Mouse (Mus musculus): ENCODE data around the gene C1qtnf1. TPM values are rescaled to one million over a fixed set of nuclear protein-coding genes. Genes with fewer than 3 reads are reported as not detected.

The C1qtnf1 gene
- total RNA-seq, 2 experiments from 2014 or later: 33.7 to 39.7 TPM

- DNase-seq: no peak
- intact Hi-C loops (cut with DNase I): loop anchor here (10.0 kb wide), 1 partner anchor 323 kb away; no protein-coding TSS in a partner anchor
Observed at GRCm38 (mm10) chr11:118408051-118408740, 19.8 kb upstream of the C1qtnf1 start.

- no peak for DNase-seq
- intact Hi-C loops (cut with DNase I): loop anchor here (10.0 kb wide), 1 partner anchor 325 kb away; no protein-coding TSS in a partner anchor
Observed at GRCm38 (mm10) chr11:118409106-118410072, 18.6 kb upstream of the C1qtnf1 start.

- DNase-seq: no peak
- intact Hi-C loops (cut with DNase I): no loop called here
Observed at GRCm38 (mm10) chr11:118410073-118410444, 17.9 kb upstream of the C1qtnf1 start.

GRCm38 (mm10) chr11:118410479-118410878, 17.5 kb upstream of the C1qtnf1 start:
- intact Hi-C loops (cut with DNase I): no loop called here
- DNase-seq: no peak

GRCm38 (mm10) chr11:118411271-118411670, 16.7 kb upstream of the C1qtnf1 start:
- intact Hi-C loops (cut with DNase I): no loop called here
- no peak for DNase-seq

GRCm38 (mm10) chr11:118412601-118413000, 15.4 kb upstream of the C1qtnf1 start:
- no peak for DNase-seq

GRCm38 (mm10) chr11:118413055-118413454, 14.9 kb upstream of the C1qtnf1 start:
- intact Hi-C loops (cut with DNase I): no loop called here
- peak in 1 of 2 experiments; percentile 38 for DNase-seq

More at GRCm38 (mm10) chr11:118412601-118413000, 15.4 kb upstream of the C1qtnf1 start:
- intact Hi-C loops (cut with DNase I): no loop called here

GRCm38 (mm10) chr11:118414270-118414669, 13.7 kb upstream of the C1qtnf1 start:
- intact Hi-C loops (cut with DNase I): no loop called here

GRCm38 (mm10) chr11:118415630-118416029, 12.4 kb upstream of the C1qtnf1 start:
- intact Hi-C loops (cut with DNase I): no loop called here
- no peak for DNase-seq

More at GRCm38 (mm10) chr11:118414270-118414669, 13.7 kb upstream of the C1qtnf1 start:
- no peak for DNase-seq

- intact Hi-C loops (cut with DNase I): no loop called here
- peak in 1 of 2 experiments; percentile 44 for DNase-seq
Observed at GRCm38 (mm10) chr11:118416046-118416445, 12.0 kb upstream of the C1qtnf1 start.

- intact Hi-C loops (cut with DNase I): no loop called here
- DNase-seq: no peak
Observed at GRCm38 (mm10) chr11:118417496-118417895, 10.5 kb upstream of the C1qtnf1 start.

- intact Hi-C loops (cut with DNase I): no loop called here
- no peak for DNase-seq
Observed at GRCm38 (mm10) chr11:118418442-118418833, 9.6 kb upstream of the C1qtnf1 start.

GRCm38 (mm10) chr11:118418834-118419504, 9.0 kb upstream of the C1qtnf1 start, which contains the start of gene Cant1:
TSS of gene Cant1 (minus strand) at chr11:118419086.
- intact Hi-C loops (cut with DNase I): no loop called here
- peak; percentile 97 to 98 for DNase-seq

GRCm38 (mm10) chr11:118420261-118420660, 7.7 kb upstream of the C1qtnf1 start:
- intact Hi-C loops (cut with DNase I): no loop called here
- no peak for DNase-seq

- intact Hi-C loops (cut with DNase I): loop anchor here (1.0 to 2.0 kb wide), 2 partner anchors 20 to 67 kb away; no protein-coding TSS in a partner anchor
- DNase-seq: peak; percentile 81 to 90
Observed at GRCm38 (mm10) chr11:118423266-118423971, 4.6 kb upstream of the C1qtnf1 start.

GRCm38 (mm10) chr11:118424621-118425335, 3.2 kb upstream of the C1qtnf1 start:
- intact Hi-C loops (cut with DNase I): no loop called here
- no peak for DNase-seq

- intact Hi-C loops (cut with DNase I): no loop called here
- no peak for DNase-seq
Observed at GRCm38 (mm10) chr11:118426765-118427164, 1.2 kb upstream of the C1qtnf1 start.

GRCm38 (mm10) chr11:118427266-118427779, 680 bp upstream of the C1qtnf1 start:
- intact Hi-C loops (cut with DNase I): no loop called here

GRCm38 (mm10) chr11:118428460-118428868, 461 bp downstream of the C1qtnf1 start:
- intact Hi-C loops (cut with DNase I): no loop called here
- peak; percentile 46 to 58 for DNase-seq

More at GRCm38 (mm10) chr11:118427266-118427779, 680 bp upstream of the C1qtnf1 start:
- no peak for DNase-seq

Measured in heart, postnatal 14 days (tissue).